Mouse (Mus musculus): Measurements from ENCODE around the gene Nrbf2.
A peak's percentile ranks its signal among the peaks of the same experiment; 100 is the strongest.

The Nrbf2 gene

DNA sequence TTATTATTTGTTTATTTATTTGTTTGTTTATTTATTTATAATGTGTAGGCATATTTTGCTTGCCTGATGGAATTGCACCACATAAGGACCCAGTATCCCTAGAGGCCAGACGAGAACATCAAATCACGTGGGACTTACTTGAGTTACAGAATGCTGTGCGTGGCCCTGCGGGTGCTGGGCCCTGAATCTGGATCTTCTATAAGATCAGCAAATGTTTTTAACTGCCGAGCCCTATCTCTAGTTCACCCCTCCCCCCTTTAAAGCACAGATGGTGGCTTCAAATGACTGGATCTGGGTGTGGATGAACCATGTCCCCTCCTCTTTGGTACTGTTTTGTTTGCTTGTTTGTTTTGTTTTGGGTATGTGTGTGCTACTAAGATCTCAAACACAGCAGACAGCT, 10.2 kb upstream of the Nrbf2 start:
- no peak for DNase-seq (ENCODE audit: low read depth, low spot score)

DNA sequence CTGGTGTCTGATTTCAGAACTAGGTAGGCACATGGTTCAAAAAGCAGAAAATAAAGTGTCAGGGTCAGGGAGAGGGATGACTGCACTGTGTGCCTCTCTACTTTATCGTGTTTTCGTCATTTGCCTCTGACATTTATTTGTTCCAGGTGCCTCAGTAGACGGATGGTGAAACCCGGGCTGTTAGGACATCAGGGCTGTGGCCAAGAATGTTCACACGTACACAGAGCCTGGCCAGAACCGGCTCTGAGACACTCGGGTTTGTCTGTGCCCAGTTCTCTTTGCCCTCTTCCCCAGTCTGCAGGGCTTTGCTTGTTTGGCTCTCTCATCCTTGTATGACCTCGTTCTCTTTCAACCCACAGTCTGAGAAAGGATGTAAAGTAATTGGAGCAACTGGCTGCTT, 6.0 kb upstream of the Nrbf2 start:
- peak; percentile 39 for DNase-seq (ENCODE audit: low read depth, low spot score)

DNA sequence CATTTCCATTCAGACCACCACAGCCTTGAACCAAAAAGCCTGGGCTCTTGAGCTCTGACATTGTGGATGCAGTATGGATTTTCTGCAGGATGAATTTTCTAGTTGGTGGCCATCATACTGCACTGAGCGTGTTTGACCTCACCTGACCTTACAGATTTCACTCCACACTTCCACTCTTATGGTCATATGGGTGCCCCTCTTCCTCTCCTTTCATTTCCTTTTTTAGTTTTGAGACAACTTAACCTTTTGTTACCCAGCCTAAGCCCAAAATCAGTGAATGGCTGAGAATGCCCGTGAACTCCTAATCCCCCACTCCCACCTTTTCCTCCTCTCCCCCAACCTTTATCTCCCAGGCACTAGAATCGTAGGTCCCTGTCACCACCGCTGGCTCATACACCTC, 5.5 kb upstream of the Nrbf2 start:
- DNase-seq (ENCODE audit: low read depth, low spot score), result no peak

DNA sequence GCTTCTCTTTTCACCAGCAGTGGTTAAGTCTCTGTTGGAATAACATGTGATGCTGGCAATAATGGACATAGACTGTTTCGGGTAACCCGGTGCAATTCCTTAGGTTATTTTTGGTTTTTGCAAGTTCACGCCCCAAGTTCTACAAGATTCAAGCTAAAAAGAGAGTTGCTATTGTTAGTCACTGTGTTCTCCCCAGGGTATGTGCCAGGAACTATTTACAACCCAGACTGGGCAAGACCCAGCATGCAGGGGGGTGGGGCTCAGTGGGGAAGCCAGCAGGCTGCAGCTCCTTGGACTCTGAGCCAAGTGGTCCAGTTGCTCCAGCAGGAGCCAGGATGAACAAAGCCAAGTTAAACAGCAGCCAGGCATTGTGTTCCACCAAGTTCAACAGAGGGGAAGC, 2.8 kb upstream of the Nrbf2 start:
- peak; percentile 90 for DNase-seq (ENCODE audit: low read depth, low spot score)

DNA sequence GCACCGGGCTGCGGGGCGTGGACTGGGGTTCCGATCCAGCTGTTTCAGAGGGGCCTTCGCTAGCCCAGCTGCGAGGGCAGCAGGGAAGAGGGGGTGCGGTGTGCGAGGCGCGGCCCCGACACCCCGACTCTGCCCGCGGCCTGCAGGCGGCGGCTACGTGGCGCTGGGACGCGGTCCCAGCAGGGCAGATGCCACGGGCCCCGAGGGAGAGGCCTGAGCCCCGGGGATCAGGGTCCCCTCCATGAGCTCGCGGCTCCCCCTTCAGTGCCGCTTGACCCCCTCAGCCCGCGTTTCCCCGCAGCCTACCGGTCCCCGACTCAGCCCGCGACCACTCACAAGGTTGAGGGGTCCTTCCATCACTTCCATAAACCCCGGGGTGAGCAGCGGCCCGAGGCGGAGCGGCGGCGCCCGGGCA, 337 bp downstream of the Nrbf2 start:
- DNase-seq (ENCODE audit: low read depth, low spot score), result no peak

DNA sequence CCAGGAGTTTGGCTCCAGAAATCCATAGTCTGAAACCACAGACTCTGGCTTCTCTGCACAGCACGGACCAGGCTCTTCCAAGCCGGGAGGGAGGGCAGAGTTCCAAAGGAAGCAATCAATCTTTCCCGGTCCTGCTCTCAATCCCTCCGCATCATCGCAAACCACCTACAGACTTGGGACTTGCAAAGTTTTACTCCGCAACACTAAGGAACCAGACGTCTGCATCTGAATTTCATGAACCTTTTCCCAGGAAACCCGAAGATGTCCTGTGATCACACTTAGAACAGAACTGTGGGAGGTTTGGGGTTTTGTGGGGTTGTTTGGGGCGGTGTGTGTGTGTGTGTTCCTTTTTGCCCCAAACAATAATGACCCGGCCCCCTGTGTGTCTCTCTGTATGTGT, 794 bp downstream of the Nrbf2 start:
- peak; percentile 94 for DNase-seq (ENCODE audit: low read depth, low spot score)

DNA sequence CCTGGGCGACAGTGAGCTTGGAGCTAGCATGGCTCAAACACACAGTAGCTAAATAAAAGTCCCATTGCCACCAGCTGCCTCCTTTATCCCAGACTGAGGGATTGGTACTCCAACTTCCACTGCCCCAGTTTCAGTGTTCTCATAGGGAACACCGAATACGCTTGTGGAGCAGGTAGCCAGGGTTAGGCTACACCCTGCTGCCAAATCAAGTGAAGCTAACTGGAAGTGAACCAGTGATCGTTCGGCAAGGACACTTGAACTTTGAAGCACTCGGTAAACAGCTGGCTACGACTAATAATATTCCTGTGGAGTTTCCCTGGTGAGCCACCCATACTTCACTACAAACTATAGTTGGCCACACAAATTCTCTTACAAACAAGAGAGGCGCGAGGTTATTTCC, 1.6 kb downstream of the Nrbf2 start:
- DNase-seq (ENCODE audit: low read depth, low spot score), result peak; percentile 19

DNA sequence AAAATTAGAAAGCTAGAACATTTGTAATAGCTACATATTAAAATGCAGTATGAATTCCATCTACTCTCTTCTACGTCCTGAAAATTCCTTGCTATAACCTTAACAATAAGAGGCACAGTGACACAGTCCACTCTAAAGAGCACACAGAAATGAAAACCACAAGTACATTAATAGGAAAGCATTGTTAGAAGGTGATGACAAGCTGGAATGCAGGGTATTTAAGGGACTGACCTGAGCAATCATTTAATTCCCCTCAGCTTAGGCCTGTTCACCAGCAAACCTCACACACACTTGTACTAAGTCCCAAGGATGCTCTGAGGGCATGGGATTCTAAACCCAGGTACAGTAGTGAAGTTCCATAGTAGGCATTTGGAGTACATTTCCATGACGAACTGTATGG, 2.6 kb downstream of the Nrbf2 start:
- peak; percentile 90 for DNase-seq (ENCODE audit: low read depth, low spot score)

DNA sequence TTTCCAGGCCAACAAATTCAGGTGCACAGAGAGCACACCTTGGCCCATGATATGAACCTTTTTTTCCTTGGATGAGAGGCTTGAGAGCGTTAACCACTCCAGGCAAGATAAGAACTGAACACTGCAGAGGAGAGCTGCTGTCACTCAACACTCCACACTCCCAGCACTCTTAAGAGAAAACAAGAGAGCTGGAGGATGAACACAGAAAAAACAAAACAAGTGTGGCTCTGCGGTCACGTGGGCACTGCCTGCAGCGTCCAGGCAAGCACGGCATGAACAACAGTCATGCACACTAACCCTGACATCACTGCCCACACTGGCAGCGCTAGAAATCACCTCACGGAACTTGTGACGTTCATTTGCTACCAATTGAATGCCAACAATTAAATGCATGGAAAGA, 3.3 kb downstream of the Nrbf2 start:
- DNase-seq (ENCODE audit: low read depth, low spot score), result no peak

DNA sequence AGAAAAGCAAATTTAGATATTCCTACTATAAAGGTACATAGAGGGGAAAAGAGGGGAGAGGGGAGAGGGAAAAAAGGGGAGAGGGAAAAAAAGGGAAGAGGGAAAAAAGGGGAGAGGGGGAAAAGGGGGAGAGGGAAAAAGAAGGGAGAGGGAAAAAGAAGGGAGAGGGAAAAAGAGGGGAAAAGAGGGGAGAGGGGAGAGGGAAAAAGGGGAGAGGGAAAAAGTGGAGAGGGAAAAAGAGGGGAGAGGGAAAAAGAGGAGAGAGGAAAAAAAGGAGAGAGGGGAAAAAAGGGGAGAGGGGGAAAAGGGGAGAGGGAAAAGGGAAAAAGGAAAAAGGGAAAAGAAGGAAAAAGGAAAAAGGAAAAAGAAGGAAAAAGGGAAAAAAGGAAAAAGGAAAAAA, 9.2 kb downstream of the Nrbf2 start:
- DNase-seq (ENCODE audit: low read depth, low spot score), result no peak

DNA sequence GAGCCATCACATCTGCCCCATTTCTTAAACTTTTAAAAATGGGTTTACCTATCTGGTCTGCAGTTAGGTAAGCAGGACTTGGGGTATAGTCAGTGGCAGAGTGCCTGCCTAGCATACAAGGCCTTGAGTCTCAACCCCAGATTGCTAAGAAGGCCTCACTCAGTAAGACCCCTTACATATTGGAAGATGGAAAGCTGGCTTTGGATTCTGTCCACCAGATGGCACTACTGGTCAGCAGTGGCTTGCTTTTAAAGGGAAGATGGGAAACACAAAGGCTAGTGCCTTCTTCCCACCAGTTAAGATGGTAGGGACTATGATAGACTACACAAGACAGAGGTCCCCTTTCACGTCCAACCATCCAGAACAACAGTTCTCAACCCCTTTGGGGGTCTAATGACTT, 20.3 kb downstream of the Nrbf2 start:
- peak; percentile 75 for DNase-seq (ENCODE audit: low read depth, low spot score)

DNA sequence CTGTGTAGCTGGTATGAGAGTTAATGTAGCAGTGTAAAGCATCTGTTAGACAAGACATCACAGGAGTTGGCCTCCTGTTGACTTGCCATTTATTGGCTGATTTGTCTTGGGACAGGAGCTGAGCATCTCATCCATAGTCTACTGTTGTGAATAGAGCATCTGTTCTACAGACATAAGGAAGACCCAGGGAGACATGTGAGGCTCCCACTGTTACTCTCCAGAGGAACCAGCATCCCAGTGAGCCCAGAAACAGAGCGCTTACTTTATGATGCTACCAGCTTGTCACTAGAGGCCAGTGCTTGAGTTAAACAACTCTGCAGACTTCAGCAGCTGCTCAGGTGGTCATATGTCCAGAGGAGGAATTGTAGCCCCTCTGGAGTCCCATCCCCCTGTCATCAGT, 32.0 kb downstream of the Nrbf2 start:
- no peak for DNase-seq (ENCODE audit: low read depth, low spot score)

DNA sequence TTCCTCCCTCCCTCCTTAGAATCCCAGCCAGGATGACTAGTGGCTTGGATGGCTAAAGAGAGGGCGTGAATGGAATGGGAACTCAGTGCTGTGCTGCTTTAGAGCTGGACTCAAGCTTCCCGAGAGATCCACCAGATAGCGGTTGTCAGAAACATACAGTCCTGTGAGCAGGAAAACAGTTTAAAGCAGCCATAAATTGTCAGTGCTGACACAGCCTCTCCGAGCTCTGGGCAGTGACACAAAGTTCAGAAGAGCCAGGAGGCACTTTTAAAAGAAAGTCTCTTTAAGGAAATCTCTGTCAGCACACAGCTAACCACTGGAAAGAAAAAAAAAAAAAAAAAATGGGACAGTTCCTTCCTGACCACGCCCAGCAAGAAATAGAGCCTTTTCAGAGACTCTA, 32.8 kb downstream of the Nrbf2 start:
- no peak for DNase-seq (ENCODE audit: low read depth, low spot score)

DNA sequence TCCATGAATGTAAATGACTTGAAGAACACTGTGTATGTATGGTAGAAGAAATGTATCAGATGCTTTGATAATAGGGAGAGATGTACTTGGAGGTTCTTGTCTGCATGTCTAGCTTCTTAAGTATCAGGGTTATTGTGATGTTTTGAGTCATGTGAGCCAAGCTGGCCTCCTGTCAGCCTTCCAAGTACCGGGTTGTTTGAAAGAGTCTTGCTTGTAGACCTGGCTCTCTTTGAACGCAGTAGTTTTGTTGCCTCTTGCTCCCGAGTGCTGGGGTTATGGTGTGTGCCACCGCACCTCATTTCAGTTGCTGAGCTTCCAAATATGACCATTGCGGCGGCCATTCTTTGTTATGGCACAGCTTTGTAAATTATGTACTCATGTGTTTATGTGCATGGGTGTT, 34.3 kb downstream of the Nrbf2 start:
- DNase-seq (ENCODE audit: low read depth, low spot score), result no peak

DNA sequence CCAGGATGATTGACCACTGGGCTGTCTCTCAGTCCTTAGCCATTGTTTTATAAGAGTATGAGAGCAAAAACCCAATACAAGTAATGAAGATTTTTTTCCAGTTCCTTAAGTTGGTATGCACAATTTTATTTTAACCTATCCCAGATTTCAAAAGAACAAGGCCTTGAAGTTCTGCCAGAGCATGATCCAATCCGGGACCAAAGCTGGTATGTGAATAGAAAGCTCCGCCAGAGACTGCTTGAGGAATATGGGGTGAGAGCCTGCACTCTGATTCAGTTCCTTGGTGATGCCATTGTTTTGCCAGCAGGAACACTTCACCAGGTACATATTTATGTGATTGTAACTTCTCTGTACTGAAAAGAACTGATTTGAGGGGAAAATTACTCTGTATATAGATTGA, 35.6 kb downstream of the Nrbf2 start:
- no peak for DNase-seq (ENCODE audit: low read depth, low spot score)

DNA sequence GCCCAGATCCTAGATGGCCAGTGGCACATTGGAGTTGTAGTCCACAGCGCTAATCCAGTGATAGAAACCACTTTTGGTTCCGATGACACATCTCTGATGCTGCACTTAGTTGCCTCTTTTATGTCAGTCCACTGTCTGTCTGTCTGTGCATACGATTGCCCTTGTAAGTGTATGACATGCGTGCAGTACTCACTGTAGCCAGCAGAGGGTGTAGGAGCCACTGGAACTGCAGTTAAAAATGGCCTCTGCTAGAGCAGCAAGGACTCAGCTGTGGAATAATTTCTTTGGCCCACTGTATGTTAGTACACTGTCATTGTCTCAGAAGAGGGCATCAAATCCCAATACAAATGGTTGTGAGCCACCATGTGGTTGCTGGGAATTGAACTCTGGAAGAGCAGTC, 38.0 kb downstream of the Nrbf2 start:
- DNase-seq (ENCODE audit: low read depth, low spot score), result peak; percentile 65

DNA sequence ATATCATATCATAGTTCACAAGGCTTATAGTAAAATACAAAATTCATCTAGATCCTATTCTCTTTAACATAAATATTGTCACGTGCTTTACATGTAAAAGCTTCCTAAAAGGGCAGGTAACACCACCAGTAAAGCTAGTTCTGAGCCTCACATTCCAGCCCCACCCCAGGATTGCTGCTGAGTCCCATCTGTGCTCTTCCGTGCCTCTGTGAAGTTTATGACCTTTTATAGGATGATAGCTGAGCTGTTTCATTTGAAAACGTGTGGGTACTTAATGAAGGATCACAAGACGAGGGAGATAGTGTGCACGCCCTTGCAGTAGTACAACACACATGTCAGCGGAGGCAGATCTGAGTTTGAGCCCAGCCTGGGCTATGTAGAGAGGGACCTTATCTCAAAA, 54.7 kb downstream of the Nrbf2 start:
- DNase-seq (ENCODE audit: low read depth, low spot score), result no peak

DNA sequence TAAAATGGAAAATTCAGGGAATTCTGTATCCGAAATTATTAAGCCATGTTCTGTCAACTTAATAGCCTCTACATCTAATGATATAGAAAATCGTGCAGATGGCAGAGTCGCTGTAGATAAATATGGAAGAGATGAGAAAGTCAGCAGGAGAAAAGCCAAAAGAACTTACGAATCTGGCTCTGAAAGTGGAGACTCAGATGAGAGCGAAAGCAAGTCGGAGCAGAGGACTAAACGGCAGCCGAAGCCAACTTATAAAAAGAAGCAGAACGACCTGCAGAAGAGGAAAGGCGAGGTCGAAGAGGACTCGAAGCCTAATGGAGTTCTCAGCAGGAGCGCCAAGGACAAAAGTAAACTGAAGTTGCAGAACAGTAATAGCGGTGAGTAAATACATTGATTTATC, 58.6 kb downstream of the Nrbf2 start:
- no peak for DNase-seq (ENCODE audit: low read depth, low spot score)

DNA sequence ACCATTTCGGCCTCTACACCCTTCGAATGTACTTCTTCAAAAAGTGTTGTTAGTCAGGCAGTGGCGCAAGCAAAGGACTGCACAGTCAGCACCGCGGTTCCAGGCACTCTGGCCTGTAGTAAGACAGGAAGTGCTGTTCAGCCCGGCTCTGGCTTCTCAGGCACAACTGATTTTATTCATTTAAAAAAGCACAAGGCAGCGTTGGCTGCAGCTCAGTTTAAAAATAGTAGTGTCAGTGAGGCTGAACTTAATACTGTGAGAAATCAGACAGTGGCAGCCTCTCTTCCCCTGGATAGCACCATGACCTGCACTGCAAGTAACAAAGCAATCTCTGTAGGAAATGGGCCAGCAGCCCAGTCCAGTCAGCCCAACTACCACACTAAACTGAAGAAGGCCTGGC, 59.0 kb downstream of the Nrbf2 start:
- DNase-seq (ENCODE audit: low read depth, low spot score), result no peak

DNA sequence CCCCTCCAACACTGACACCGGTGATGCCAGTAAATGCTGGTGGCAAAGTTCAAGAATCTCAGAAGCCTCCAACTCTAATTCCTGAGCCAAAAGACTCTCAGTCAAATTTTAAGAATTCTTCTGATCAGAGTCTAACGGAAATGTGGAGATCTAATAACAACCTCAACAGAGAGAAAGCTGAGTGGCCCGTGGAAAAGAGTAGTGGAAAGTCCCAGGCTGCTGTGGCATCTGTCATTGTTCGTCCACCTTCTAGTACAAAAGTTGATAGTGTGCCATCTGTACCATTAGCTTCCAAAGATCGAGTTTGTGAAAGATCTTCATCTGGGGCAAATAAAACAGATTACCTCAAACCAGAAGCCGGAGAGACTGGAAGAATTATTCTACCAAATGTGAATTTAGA, 59.6 kb downstream of the Nrbf2 start:
- DNase-seq (ENCODE audit: low read depth, low spot score), result no peak

DNA sequence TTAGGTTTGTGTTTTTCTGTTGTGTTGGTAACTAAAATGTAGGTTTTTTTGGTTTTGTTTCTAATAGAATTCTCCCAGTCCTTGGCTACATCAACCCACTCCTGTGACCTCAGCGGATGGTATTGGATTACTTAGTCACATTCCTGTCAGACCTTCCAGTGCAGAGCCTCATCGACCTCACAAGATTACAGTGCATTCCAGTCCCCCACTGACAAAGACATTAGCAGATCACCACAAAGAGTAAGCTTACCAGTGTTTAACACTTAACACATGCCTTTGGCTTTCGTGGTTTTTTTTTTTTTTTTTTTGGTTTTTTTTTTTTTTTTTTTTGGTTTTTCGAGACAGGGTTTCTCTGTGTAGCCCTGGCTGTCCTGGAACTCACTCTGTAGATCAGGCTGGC, 61.2 kb downstream of the Nrbf2 start:
- peak; percentile 93 for DNase-seq (ENCODE audit: low read depth, low spot score)

DNA sequence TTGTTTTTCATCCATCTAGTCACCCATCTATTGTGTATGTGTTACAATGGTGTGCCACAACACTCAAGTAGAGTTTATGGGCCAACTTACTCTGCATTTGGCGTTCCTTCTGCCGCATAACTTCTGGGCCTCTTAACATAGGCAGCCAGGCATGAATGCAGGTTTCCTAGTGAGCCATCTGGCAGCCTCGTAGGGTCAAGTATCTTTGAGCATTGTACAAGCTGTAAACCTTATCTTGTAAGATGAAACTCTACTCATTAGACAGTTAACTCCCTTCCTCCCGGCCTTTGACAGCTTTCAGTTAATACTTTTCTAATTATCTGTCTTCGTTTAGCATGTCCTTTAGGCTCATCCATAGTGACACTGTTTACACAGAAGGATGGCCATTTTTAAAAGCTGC, 63.8 kb downstream of the Nrbf2 start:
- DNase-seq (ENCODE audit: low read depth, low spot score), result no peak

DNA sequence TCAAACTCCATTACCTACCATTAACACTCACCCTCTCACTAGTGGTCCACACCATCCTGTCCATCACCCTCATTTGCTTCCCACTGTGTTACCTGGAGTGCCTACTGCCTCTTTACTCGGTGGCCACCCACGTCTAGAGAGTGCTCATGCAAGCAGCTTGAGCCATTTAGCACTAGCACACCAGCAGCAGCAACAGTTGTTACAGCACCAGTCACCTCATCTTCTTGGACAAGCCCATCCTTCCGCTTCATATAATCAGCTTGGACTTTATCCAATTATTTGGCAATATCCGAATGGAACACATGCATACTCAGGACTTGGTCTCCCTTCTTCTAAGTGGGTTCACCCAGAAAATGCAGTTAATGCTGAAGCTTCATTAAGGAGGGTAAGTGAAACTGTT, 64.9 kb downstream of the Nrbf2 start:
- DNase-seq (ENCODE audit: low read depth, low spot score), result no peak

DNA sequence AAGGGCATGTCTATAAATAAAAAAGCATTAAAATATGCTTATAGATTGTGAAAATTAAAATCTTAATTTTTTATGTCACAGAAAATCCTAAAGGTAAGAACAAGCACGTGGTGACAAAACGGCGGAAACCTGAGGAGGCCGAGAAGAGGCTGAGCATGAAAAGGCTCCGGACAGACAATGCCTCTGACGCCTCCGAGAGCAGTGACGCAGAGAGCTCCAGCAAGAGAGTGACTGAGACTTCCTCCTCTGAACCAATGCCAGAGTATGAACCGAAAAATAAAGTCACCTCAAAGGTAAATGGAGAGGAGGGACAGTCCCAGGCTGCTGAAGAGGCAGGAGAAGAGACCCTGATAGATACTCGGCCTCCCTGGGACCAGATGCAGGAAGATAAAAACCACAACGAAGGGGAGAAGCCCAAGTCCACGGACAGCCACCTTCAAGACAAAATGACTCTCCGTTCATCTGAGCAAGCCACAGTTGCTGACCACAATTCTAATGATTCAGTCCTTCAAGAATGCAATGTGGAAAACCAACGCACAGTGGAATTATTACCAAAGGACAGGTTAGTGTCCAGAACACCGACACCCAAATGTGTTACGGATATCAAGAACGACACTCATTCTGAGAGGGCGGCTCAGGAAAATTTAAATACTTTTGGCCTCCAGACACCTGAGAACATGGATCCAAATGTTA, 66.1 kb downstream of the Nrbf2 start:
- DNase-seq (ENCODE audit: low read depth, low spot score), result peak; percentile 66

Data from 3T3-L1 (cell line).